ENCODE assay signal across 17 mouse cellular contexts in genomic region chr4:105924781-105925382, GRCm38 (mm10).
DNase-seq lines count a peak whose midpoint lies in the region; ATAC-seq and TF ChIP-seq lines count a peak whose summit lies in the region.
"Had no signal": no experiment of that assay in that cellular context is flagged by ENCODE, and none has a peak within 500 bp of the region (broad histone marks: within the 10 kb centered on the region; RNA-seq: fewer than 3 reads in every experiment).

No protein-coding gene starts in this region.

- intact Hi-C loops in gastrocnemius, adult 2 months (cut with DNase I): no loop called here
- intact Hi-C loops in gastrocnemius, postnatal 36 days (cut with DNase I): no loop called here
- intact Hi-C loops in left cerebral cortex, adult 2 months (cut with DNase I): no loop called here
- intact Hi-C loops in left cerebral cortex, postnatal 25 days (cut with DNase I): loop anchor here (5.0 kb wide), 1 partner anchor 773 kb away; no protein-coding TSS in a partner anchor

- no peak for DNase-seq in gastrocnemius, adult 2 months
- DNase-seq in gastrocnemius, postnatal 36 days: no peak
- DNase-seq in left cerebral cortex, adult 2 months (ENCODE audit: extremely low spot score in 1 of 2, low spot score in 2 of 2): no peak
- no peak for DNase-seq in left cerebral cortex, postnatal 25 days (ENCODE audit: low spot score in 2 of 2)
- DNase-seq in adrenal gland, postnatal 14 days: peak; percentile 58
- no peak for DNase-seq in thymus, postnatal 36 days
- DNase-seq: cerebellum, adult 9-11 months; left cerebral cortex, postnatal 4 days; right cerebral cortex, postnatal 25 days had no signal

- H3K9me3 ChIP-seq in kidney, embryonic 14.5 days (ENCODE audit: control insufficient read depth, low read length): no peaks in the 10 kb centered on the region
- no peaks in the 10 kb centered on the region for H3K9me3 ChIP-seq in hindbrain, embryonic 13.5 days
- H3K9me3 ChIP-seq: embryonic facial prominence, embryonic 15.5 days; forebrain, embryonic 12.5 days; hindbrain, embryonic 10.5 days had no signal

- no peak overlapping the region for H3K27ac ChIP-seq in gastrocnemius, adult 2 months
- H3K27ac ChIP-seq in left cerebral cortex, adult 2 months: no peak overlapping the region
- H3K27ac ChIP-seq in kidney, embryonic 14.5 days (ENCODE audit: low read depth, low read length): no peak overlapping the region
- H3K27ac ChIP-seq in hindbrain, embryonic 13.5 days: no peak overlapping the region
- H3K27ac ChIP-seq: embryonic facial prominence, embryonic 15.5 days; forebrain, embryonic 12.5 days; hindbrain, embryonic 10.5 days; liver, embryonic 14.5 days; macrophage had no signal

- H3K9ac ChIP-seq in kidney, embryonic 14.5 days (ENCODE audit: low read depth, low read length): no peak overlapping the region
- H3K9ac ChIP-seq in hindbrain, embryonic 13.5 days: no peak overlapping the region
- H3K9ac ChIP-seq: embryonic facial prominence, embryonic 15.5 days; forebrain, embryonic 12.5 days; liver, embryonic 14.5 days had no signal

- no peak overlapping the region for H3K4me2 ChIP-seq in kidney, embryonic 14.5 days (replicated peaks; ENCODE audit: low read depth, low read length)
- H3K4me2 ChIP-seq in hindbrain, embryonic 13.5 days: no peak overlapping the region
- H3K4me2 ChIP-seq: embryonic facial prominence, embryonic 15.5 days; forebrain, embryonic 12.5 days; heart, embryonic 11.5 days had no signal

- 30% methylated on average over 6 of the region's 6 CpGs for WGBS in kidney, embryonic 14.5 days
- WGBS in hindbrain, embryonic 13.5 days: 79% methylated on average over 6 of the region's 6 CpGs

- peak; percentile 36; the same call in 1 of the 2 replicates for TF ChIP-seq CTCF in gastrocnemius, adult 2 months (IDR thresholded peaks at IDR 0.05)
- peak; percentile 48 for TF ChIP-seq CTCF in left cerebral cortex, adult 2 months (IDR thresholded peaks at IDR 0.05)

- ATAC-seq in kidney, embryonic 14.5 days (ENCODE audit: low FRiP score, low TSS enrichment): peak; percentile 87
- no peak for ATAC-seq in hindbrain, embryonic 13.5 days (ENCODE audit: low FRiP score)

- H3K36me3 ChIP-seq in kidney, embryonic 14.5 days (ENCODE audit: control insufficient read depth, insufficient read depth, low read length): no peaks in the 10 kb centered on the region
- H3K36me3 ChIP-seq in hindbrain, embryonic 13.5 days: no peaks in the 10 kb centered on the region
- H3K36me3 ChIP-seq: embryonic facial prominence, embryonic 15.5 days; forebrain, embryonic 12.5 days; hindbrain, embryonic 10.5 days had no signal

- no peak overlapping the region for H3K4me3 ChIP-seq in gastrocnemius, adult 2 months
- no peak overlapping the region for H3K4me3 ChIP-seq in left cerebral cortex, adult 2 months
- H3K4me3 ChIP-seq in kidney, embryonic 14.5 days (ENCODE audit: low read length): no peak overlapping the region
- H3K4me3 ChIP-seq in hindbrain, embryonic 13.5 days: no peak overlapping the region
- H3K4me3 ChIP-seq: embryonic facial prominence, embryonic 15.5 days; forebrain, embryonic 12.5 days; hindbrain, embryonic 10.5 days had no signal

- H3K4me1 ChIP-seq in kidney, embryonic 14.5 days (ENCODE audit: control insufficient read depth, insufficient read depth, low read length): no peaks in the 10 kb centered on the region
- no peaks in the 10 kb centered on the region for H3K4me1 ChIP-seq in hindbrain, embryonic 13.5 days (replicated peaks)
- H3K4me1 ChIP-seq: embryonic facial prominence, embryonic 15.5 days; forebrain, embryonic 12.5 days; hindbrain, embryonic 10.5 days had no signal

- no peaks in the 10 kb centered on the region for H3K27me3 ChIP-seq in kidney, embryonic 14.5 days (ENCODE audit: control insufficient read depth, insufficient read depth, low read length)
- no peaks in the 10 kb centered on the region for H3K27me3 ChIP-seq in hindbrain, embryonic 13.5 days
- H3K27me3 ChIP-seq: embryonic facial prominence, embryonic 15.5 days; forebrain, embryonic 12.5 days had no signal
